Mouse (Mus musculus) Muller cell, postnatal 12 days (primary cell): ENCODE results near the gene Dgkq.

Experiments used
- DNase-seq: peaks from one replicate; pipeline ENCODE4 v3.0.0-alpha.2; 2015; ENCODE audit errors: inconsistent ontology term

Dgkq gene

GRCm38 (mm10) chr5:108689091-108689490, 19.6 kb upstream of the Dgkq start:
- no peak for DNase-seq

GRCm38 (mm10) chr5:108680871-108681270, 11.4 kb upstream of the Dgkq start:
- no peak for DNase-seq

GRCm38 (mm10) chr5:108679909-108680308, 10.4 kb upstream of the Dgkq start:
- no peak for DNase-seq

- no peak for DNase-seq
These were observed 8.9 kb upstream of the Dgkq start for GRCm38 (mm10) chr5:108678296-108678854.

- peak; percentile 82 for DNase-seq
These were observed 8.3 kb upstream of the Dgkq start for GRCm38 (mm10) chr5:108677605-108678295.

- no peak for DNase-seq
These were observed 7.5 kb upstream of the Dgkq start for GRCm38 (mm10) chr5:108676772-108677498.

GRCm38 (mm10) chr5:108675251-108675816, 5.9 kb upstream of the Dgkq start, which contains the start of gene Slc26a1:
Gene Slc26a1 (minus strand): TSS chr5:108675569.
- no peak for DNase-seq

GRCm38 (mm10) chr5:108674624-108675023, 5.2 kb upstream of the Dgkq start:
- DNase-seq, result no peak

GRCm38 (mm10) chr5:108671757-108672156, 2.3 kb upstream of the Dgkq start:
- DNase-seq, result no peak

- no peak for DNase-seq
These were observed 1.3 kb upstream of the Dgkq start for GRCm38 (mm10) chr5:108670785-108671184.

- DNase-seq, result no peak
These were observed 514 bp upstream of the Dgkq start for GRCm38 (mm10) chr5:108669986-108670385.

GRCm38 (mm10) chr5:108668387-108668932, 1.0 kb downstream of the Dgkq start:
- no peak for DNase-seq

- DNase-seq, result no peak
These were observed 2.1 kb downstream of the Dgkq start for GRCm38 (mm10) chr5:108667370-108667769.

GRCm38 (mm10) chr5:108665066-108665465, 4.4 kb downstream of the Dgkq start:
- DNase-seq, result no peak

- DNase-seq, result no peak
These were observed 6.7 kb downstream of the Dgkq start for GRCm38 (mm10) chr5:108662772-108663171.

- peak; percentile 93 for DNase-seq
These were observed 8.7 kb downstream of the Dgkq start for GRCm38 (mm10) chr5:108660632-108661268.

- DNase-seq, result no peak
These were observed 9.5 kb downstream of the Dgkq start, which contains the start of gene Idua for GRCm38 (mm10) chr5:108659698-108660631. Gene Idua (plus strand): TSS chr5:108660331.

GRCm38 (mm10) chr5:108658611-108659010, 10.9 kb downstream of the Dgkq start:
- DNase-seq, result no peak

- DNase-seq, result no peak
These were observed 12.1 kb downstream of the Dgkq start for GRCm38 (mm10) chr5:108657406-108657805.

GRCm38 (mm10) chr5:108655891-108656650, 13.4 kb downstream of the Dgkq start:
- no peak for DNase-seq
